Mouse (Mus musculus) kidney, adult 2 months (tissue): ENCODE results near the gene 1700025B11Rik.

Experiments used
- CTCF ChIP-seq: fragments of 200-500 bp; conservative IDR thresholded peaks from 2 replicates; pipeline ENCODE4 v1.5.1; 2011; ENCODE audit warnings: low read depth, mild to moderate bottlenecking, control low read depth, low read length, moderate library complexity, mixed read lengths; ENCODE audit not compliant: insufficient read depth, insufficient read length
- POLR2A ChIP-seq: fragments of 200-500 bp; IDR thresholded peaks from one replicate; pipeline ENCODE4 v1.6.1; 2011; ENCODE audit warnings: low read depth, low read length, control low read depth

DNA sequence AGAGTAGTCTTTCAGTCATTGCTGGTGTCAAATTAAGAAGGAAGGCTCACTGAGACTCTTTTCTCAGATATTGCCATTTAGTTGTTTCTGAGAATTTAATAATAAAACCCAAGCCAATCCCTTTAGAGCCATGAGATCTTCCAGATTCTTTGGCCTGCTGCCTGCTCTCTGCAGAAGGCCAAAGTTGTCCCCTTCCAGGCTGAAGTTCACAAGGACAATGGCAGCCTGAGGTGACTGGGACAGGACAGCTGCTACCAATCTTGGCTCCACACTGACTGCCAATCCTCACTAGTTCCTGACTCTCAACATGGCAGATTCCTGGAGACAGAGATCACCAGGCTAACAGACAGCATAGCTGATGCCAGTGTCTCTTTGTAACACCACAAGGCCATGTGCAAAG, 25.3 kb upstream of the 1700025B11Rik start:
- TF ChIP-seq CTCF (no peak), POLR2A (no peak)
